Mouse (Mus musculus): ENCODE measurements at regions not wholly inside any gene's neighbourhood (a gene's known extent, or its start where the extent isn't known, plus 50 kb on each side); places are given as distances from the start of the nearest gene placed in this dataset.

DNA sequence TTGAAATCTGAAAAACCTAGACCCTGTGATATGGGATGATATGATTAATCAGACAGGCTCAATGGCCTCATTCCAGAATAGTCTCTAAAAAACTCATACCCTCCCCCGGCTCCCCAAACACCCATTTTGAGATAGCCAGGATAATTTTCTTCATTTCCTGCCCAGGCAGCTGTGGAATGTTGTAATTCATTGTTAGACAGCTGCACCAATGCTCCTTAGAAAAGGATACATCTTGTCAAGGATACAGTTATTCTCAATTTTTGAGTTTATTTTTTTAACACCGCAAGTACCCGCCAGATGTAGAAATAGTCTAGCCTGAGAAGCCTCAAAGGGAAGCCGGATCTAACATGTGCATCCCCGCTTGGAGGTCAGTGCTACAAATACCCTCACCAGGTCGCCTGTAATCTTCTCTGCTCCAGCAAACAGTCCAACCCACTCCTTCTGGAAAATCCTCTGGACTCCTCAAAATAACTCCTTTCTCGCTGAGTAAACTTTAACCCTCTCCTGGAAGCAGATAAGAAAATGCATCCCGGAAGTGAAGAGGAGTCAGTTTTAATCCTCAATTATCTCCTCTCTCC, 673.1 kb downstream of the Diaph3 start:
- ATAC-seq (ENCODE audit: insufficient read depth, low read depth) (peak; percentile 39; the same call in 1 of the 2 replicates), DNase-seq (ENCODE audit: low spot score) (no peak)
- peaks cover 22% of the 10 kb centered on the region; the same call in 1 of the 2 replicates for H3K4me1 ChIP-seq (ENCODE audit: control insufficient read depth, insufficient read depth)
- no peaks in the 10 kb centered on the region for H3K36me3 ChIP-seq (replicated peaks; ENCODE audit: control insufficient read depth, insufficient read depth, low read length)
- no peaks in the 10 kb centered on the region for H3K9me3 ChIP-seq (replicated peaks; ENCODE audit: control insufficient read depth, low read length)
- H3K9ac ChIP-seq (replicated peaks; ENCODE audit: low read depth, low read length): no peak overlapping the region; the same call in 1 of the 2 replicates
- WGBS: 14% methylated on average over 8 of the region's 8 CpGs
- TF ChIP-seq CTCF (IDR thresholded peaks at IDR 0.05; ENCODE audit: low read depth) (no peak), EP300 (IDR thresholded peaks at IDR 0.05; ENCODE audit: low read depth) (no peak)
- no peaks in the 10 kb centered on the region for H3K27me3 ChIP-seq (ENCODE audit: control insufficient read depth, insufficient read depth, low read length)
- peak overlapping the region; percentile 55 for H3K27ac ChIP-seq (ENCODE audit: low read depth)
- peak overlapping the region; percentile 21; the same call in 1 of the 2 replicates for H3K4me2 ChIP-seq (ENCODE audit: low read depth, low read length)
- H3K4me3 ChIP-seq (ENCODE audit: low read depth, low read length): no peak overlapping the region

DNA sequence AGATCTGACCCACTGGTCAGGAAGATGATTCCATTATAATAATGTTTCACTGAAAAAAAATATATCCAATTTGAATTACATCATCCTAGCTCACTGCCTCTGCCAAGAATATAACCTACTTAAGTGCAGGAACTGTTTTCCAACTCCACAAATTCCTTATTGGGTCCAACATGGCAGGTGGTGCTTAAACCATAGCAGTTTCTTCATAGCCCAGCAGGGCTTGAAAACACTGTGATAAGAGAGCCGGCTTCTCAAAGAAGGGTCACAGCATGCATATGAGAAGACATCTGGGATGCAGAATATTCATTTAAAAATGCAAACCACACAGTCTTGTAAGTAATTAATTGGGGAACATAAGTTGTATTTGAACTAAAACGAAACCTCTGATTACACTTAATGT, 677.6 kb downstream of the Diaph3 start:
- Histone ChIP-seq H3K4me3 (ENCODE audit: low read depth, low read length) (no peak overlapping the region), H3K9me3 (replicated peaks; ENCODE audit: control insufficient read depth, low read length) (no peaks in the 10 kb centered on the region), H3K27me3 (ENCODE audit: control insufficient read depth, insufficient read depth, low read length) (no peaks in the 10 kb centered on the region), H3K9ac (replicated peaks; ENCODE audit: low read depth, low read length) (no peak overlapping the region), H3K27ac (ENCODE audit: low read depth) (no peak overlapping the region), H3K4me2 (ENCODE audit: low read depth, low read length) (no peak overlapping the region), H3K36me3 (replicated peaks; ENCODE audit: control insufficient read depth, insufficient read depth, low read length) (no peaks in the 10 kb centered on the region), H3K4me1 (ENCODE audit: control insufficient read depth, insufficient read depth) (peaks cover 10% of the 10 kb centered on the region; the same call in 1 of the 2 replicates)
- no peak for DNase-seq (ENCODE audit: low spot score)
- no peak for TF ChIP-seq CTCF (IDR thresholded peaks at IDR 0.05; ENCODE audit: low read depth)
- TF ChIP-seq EP300 (IDR thresholded peaks at IDR 0.05; ENCODE audit: low read depth): no peak
- 74% methylated on average over 2 of the region's 2 CpGs for WGBS
- ATAC-seq (ENCODE audit: insufficient read depth, low read depth): no peak

DNA sequence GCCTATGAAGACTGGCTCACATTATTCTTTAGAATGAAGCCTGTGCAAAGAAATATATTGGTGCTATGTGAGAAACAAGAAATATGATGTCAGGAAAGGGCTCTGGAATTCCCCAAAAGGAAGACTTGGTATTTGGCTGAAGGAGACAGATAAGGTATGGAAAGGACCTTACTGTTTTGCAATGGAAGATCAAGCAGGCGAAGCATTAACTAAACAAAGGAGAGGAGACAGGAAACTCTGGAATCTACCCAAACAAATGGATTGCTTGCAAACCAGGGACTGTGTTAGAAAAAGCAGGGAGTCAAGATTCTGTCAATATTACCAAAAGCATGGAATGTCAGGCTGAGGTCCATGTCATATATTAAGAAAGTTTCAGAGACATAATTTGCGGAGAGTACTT, 687.9 kb downstream of the Diaph3 start:
- no peak for TF ChIP-seq CTCF (IDR thresholded peaks at IDR 0.05; ENCODE audit: low read depth)
- no peak for TF ChIP-seq EP300 (IDR thresholded peaks at IDR 0.05; ENCODE audit: low read depth)
- no peak for ATAC-seq (ENCODE audit: insufficient read depth, low read depth)
- no peaks in the 10 kb centered on the region for H3K4me1 ChIP-seq (ENCODE audit: control insufficient read depth, insufficient read depth)
- H3K9ac ChIP-seq (replicated peaks; ENCODE audit: low read depth, low read length): no peak overlapping the region
- no peaks in the 10 kb centered on the region for H3K9me3 ChIP-seq (replicated peaks; ENCODE audit: control insufficient read depth, low read length)
- no peaks in the 10 kb centered on the region for H3K27me3 ChIP-seq (ENCODE audit: control insufficient read depth, insufficient read depth, low read length)
- H3K4me3 ChIP-seq (ENCODE audit: low read depth, low read length): no peak overlapping the region
- no peak for DNase-seq (ENCODE audit: low spot score)
- H3K4me2 ChIP-seq (ENCODE audit: low read depth, low read length): no peak overlapping the region
- 58% methylated on average over 2 of the region's 2 CpGs for WGBS
- H3K27ac ChIP-seq (ENCODE audit: low read depth): peak overlapping the region; percentile 34; the same call in 1 of the 2 replicates
- no peaks in the 10 kb centered on the region for H3K36me3 ChIP-seq (replicated peaks; ENCODE audit: control insufficient read depth, insufficient read depth, low read length)

DNA sequence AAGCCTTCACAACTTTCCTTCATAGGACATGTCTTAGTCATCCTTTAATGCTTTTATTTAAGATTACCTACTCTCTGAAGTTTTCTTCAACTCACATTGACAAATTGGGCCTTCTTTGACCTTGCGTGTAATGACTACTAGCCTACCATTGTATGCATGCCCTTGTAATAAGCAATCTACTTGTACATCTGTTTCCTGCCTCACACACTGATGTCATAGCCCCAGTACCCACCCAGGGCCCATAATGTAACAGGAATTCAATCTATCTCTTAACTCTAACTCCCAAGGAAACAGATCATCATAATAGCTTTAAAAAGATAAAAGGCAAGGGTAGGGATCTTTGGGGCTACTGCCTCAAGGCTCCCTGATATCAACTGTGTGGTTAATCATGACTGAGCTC, 690.4 kb downstream of the Diaph3 start:
- Histone ChIP-seq H3K9me3 (replicated peaks; ENCODE audit: control insufficient read depth, low read length) (no peaks in the 10 kb centered on the region), H3K9ac (replicated peaks; ENCODE audit: low read depth, low read length) (no peak overlapping the region), H3K4me2 (ENCODE audit: low read depth, low read length) (no peak overlapping the region), H3K27me3 (ENCODE audit: control insufficient read depth, insufficient read depth, low read length) (no peaks in the 10 kb centered on the region), H3K36me3 (replicated peaks; ENCODE audit: control insufficient read depth, insufficient read depth, low read length) (no peaks in the 10 kb centered on the region), H3K4me1 (ENCODE audit: control insufficient read depth, insufficient read depth) (no peaks in the 10 kb centered on the region), H3K27ac (ENCODE audit: low read depth) (peak overlapping the region; percentile 56), H3K4me3 (ENCODE audit: low read depth, low read length) (no peak overlapping the region)
- WGBS: 76% methylated on average over 1 of the region's 1 CpGs
- TF ChIP-seq CTCF (IDR thresholded peaks at IDR 0.05; ENCODE audit: low read depth) (no peak), EP300 (IDR thresholded peaks at IDR 0.05; ENCODE audit: low read depth) (peak; percentile 91)
- ATAC-seq (ENCODE audit: insufficient read depth, low read depth) (peak; percentile 66; the same call in 1 of the 2 replicates), DNase-seq (ENCODE audit: low spot score) (peak; percentile 29)

DNA sequence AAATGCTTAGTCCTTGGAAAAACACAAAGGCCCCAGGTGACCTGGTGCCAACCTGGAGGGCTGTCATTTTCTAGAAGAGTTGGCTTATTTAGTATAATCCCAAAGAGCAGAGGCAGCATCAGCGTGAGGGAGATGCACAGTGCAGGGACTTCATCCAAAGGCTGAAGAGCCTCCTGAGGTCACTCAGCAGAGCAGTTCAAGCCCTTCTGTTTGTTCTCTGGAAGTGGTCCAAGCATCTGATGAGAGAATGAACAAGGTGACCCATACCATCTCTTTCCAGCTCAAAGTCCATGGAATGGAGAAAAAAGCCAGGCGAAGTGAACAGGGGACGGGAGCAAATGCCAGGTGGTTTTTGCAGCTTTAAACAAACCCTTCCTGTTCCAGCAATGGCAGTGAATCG, 695.9 kb downstream of the Diaph3 start:
- H3K27me3 ChIP-seq (ENCODE audit: control insufficient read depth, insufficient read depth, low read length): no peaks in the 10 kb centered on the region
- 77% methylated on average over 4 of the region's 4 CpGs for WGBS
- H3K36me3 ChIP-seq (replicated peaks; ENCODE audit: control insufficient read depth, insufficient read depth, low read length): no peaks in the 10 kb centered on the region
- ATAC-seq (ENCODE audit: insufficient read depth, low read depth) (no peak), DNase-seq (ENCODE audit: low spot score) (no peak)
- H3K4me3 ChIP-seq (ENCODE audit: low read depth, low read length): no peak overlapping the region
- H3K9me3 ChIP-seq (replicated peaks; ENCODE audit: control insufficient read depth, low read length): no peaks in the 10 kb centered on the region
- H3K27ac ChIP-seq (ENCODE audit: low read depth): no peak overlapping the region
- H3K4me1 ChIP-seq (ENCODE audit: control insufficient read depth, insufficient read depth): peaks cover 5% of the 10 kb centered on the region; the same call in 1 of the 2 replicates
- TF ChIP-seq CTCF (IDR thresholded peaks at IDR 0.05; ENCODE audit: low read depth) (no peak), EP300 (IDR thresholded peaks at IDR 0.05; ENCODE audit: low read depth) (no peak)
- H3K4me2 ChIP-seq (ENCODE audit: low read depth, low read length): no peak overlapping the region
- H3K9ac ChIP-seq (replicated peaks; ENCODE audit: low read depth, low read length): no peak overlapping the region
